Mouse (Mus musculus) midbrain, postnatal 0 days (tissue): ENCODE measurements around the gene Hist3h2a. TPM values are rescaled to one million over a fixed set of nuclear protein-coding genes. Genes with fewer than 3 reads are reported as not detected.
A peak's percentile ranks its signal among the peaks of the same experiment; 100 is the strongest.

ENCODE experiments used
- ATAC-seq: fragments of 200-750 bp; cut with Nextera tagmentation; 2 replicates; pipeline ENCODE4 v1.8.0; 2017; ENCODE audit warnings: moderate number of reproducible peaks, mild to moderate bottlenecking, moderate TSS enrichment, moderate library complexity; ENCODE audit not compliant: low FRiP score
- DNase-seq: peaks from one replicate; pipeline ENCODE4 v3.0.0-alpha.2; 2015; ENCODE audit warnings: low spot score
- H3K27ac ChIP-seq: fragments of 300-500 bp; sonication (generic); 2 replicates; pipeline ENCODE4 v1.5.1; 2014; ENCODE audit warnings: low read depth, mild to moderate bottlenecking, low read length, mixed read lengths
- H3K27me3 ChIP-seq: fragments of 300-500 bp; sonication (generic); 2 replicates; pipeline ENCODE4 v1.6.1; 2014; ENCODE audit warnings: low read length, control low read depth, mixed read lengths; ENCODE audit not compliant: insufficient read depth
- H3K36me3 ChIP-seq: fragments of 300-500 bp; sonication (generic); 2 replicates; pipeline ENCODE4 v1.6.1; 2014; ENCODE audit warnings: low read length, control low read depth, mixed read lengths; ENCODE audit not compliant: insufficient read depth
- H3K4me1 ChIP-seq: fragments of 300-500 bp; sonication (generic); 2 replicates; pipeline ENCODE4 v1.6.1; 2014; ENCODE audit warnings: mild to moderate bottlenecking, control low read depth, antibody characterized with exemption, low read length, mixed read lengths; ENCODE audit not compliant: insufficient read depth
- H3K4me2 ChIP-seq: fragments of 300-500 bp; sonication (generic); 2 replicates; pipeline ENCODE4 v1.6.1; 2014; ENCODE audit warnings: low read depth, mild to moderate bottlenecking, low read length, mixed read lengths; ENCODE audit not compliant: poor library complexity, severe bottlenecking
- H3K4me3 ChIP-seq: fragments of 300-500 bp; sonication (generic); 2 replicates; pipeline ENCODE4 v1.5.1; 2014; ENCODE audit warnings: low read depth, mild to moderate bottlenecking, low read length, moderate library complexity
- H3K9ac ChIP-seq: fragments of 300-500 bp; sonication (generic); replicated peaks from 2 replicates; pipeline ENCODE4 v1.6.1; 2014; ENCODE audit warnings: mild to moderate bottlenecking, low read length, moderate library complexity, mixed read lengths; ENCODE audit not compliant: poor library complexity, severe bottlenecking
- H3K9me3 ChIP-seq: fragments of 300-500 bp; sonication (generic); 2 replicates; pipeline ENCODE4 v1.6.1; 2016; ENCODE audit warnings: low read length, control low read depth
- CTCF ChIP-seq: IDR thresholded peaks from 2 replicates; pipeline ENCODE4 v1.5.1; 2016; ENCODE audit warnings: antibody characterized with exemption, mild to moderate bottlenecking
- WGBS: fragments of 180-500 bp; shearing (Covaris S2); extraction: QIAGEN DNeasy Blood & Tissue Kit; methylation state at CpG from one replicate; pipeline ENCODE4 v1.1.7; 2014; 5-methylcytosine and 5-hydroxymethylcytosine counted together
- polyA plus RNA-seq: library from polyadenylated mRNA; unstranded; fragments of >200 nt; fragmentation: Nextera tagmentation; extraction: Ambion mirVana; gene quantifications from 2 replicates; pipeline ENCODE4 v1.2.1, GENCODE M21; 2015
- total RNA-seq: library from RNA; depleted of rRNA; stranded (reverse); fragments of >200 nt; gene quantifications from 2 replicates; pipeline ENCODE4 v1.2.3, GENCODE M21; 2014

Hist3h2a gene
- total and polyA plus RNA-seq, 2 experiments from 2014 or later: 42.0 to 242 TPM

GRCm38 (mm10) chr11:58989166-58989565 is 34.7 kb downstream of the Hist3h2a start:
- no peak overlapping the region for H3K4me3 ChIP-seq
- H3K4me2 ChIP-seq: no peak overlapping the region
- H3K27me3 ChIP-seq: no peaks in the 10 kb centered on the region
- 98% methylated on average over 4 of the region's 4 CpGs for WGBS
- peaks cover 51% of the 10 kb centered on the region for H3K36me3 ChIP-seq
- DNase-seq (no peak), ATAC-seq (no peak)
- H3K27ac ChIP-seq: no peak overlapping the region
- no peak overlapping the region for H3K9ac ChIP-seq
- no peak for TF ChIP-seq CTCF
- 0 out of 2 replicates have a peak, but pooled peaks cover 3% of the 10 kb centered on the region for H3K4me1 ChIP-seq
- H3K9me3 ChIP-seq: no peaks in the 10 kb centered on the region

DNA sequence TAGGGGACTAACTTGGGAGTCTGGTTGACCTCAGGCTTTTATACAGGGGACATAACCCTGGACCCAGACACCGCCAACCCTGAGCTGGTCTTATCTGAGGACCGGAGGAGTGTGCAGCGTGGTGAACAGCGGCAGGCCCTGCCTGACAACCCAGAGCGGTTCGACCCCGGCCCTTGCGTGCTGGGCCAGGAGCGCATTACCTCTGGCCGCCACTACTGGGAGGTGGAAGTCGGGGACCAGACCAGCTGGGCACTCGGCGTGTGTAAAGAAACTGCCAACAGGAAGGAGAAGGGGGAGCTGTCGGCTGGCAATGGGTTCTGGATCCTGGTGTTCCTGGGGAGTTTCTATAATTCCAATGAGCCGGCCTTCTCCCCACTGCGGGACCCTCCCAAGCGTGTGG is 35.7 kb downstream of the Hist3h2a start:
- Histone ChIP-seq H3K27me3 (no peaks in the 10 kb centered on the region), H3K4me2 (no peak overlapping the region), H3K9ac (no peak overlapping the region), H3K9me3 (no peaks in the 10 kb centered on the region), H3K4me1 (0 out of 2 replicates have a peak, but pooled peaks cover 4% of the 10 kb centered on the region), H3K4me3 (no peak overlapping the region), H3K36me3 (peaks cover 45% of the 10 kb centered on the region), H3K27ac (no peak overlapping the region)
- ATAC-seq: no peak
- no peak for DNase-seq
- TF ChIP-seq CTCF: no peak
- WGBS: 88% methylated on average over 17 of the region's 17 CpGs

GRCm38 (mm10) chr11:58990794-58991193 is 36.3 kb downstream of the Hist3h2a start:
- no peak for TF ChIP-seq CTCF
- no peak overlapping the region for H3K27ac ChIP-seq
- H3K36me3 ChIP-seq: peaks cover 39% of the 10 kb centered on the region
- ATAC-seq (no peak), DNase-seq (no peak)
- 81% methylated on average over 9 of the region's 9 CpGs for WGBS
- H3K27me3 ChIP-seq: 0 out of 2 replicates have a peak, but pooled peaks cover 2% of the 10 kb centered on the region
- H3K4me3 ChIP-seq: no peak overlapping the region
- 0 out of 2 replicates have a peak, but pooled peaks cover 4% of the 10 kb centered on the region for H3K4me1 ChIP-seq
- no peak overlapping the region for H3K9ac ChIP-seq
- H3K4me2 ChIP-seq: no peak overlapping the region
- no peaks in the 10 kb centered on the region for H3K9me3 ChIP-seq

DNA sequence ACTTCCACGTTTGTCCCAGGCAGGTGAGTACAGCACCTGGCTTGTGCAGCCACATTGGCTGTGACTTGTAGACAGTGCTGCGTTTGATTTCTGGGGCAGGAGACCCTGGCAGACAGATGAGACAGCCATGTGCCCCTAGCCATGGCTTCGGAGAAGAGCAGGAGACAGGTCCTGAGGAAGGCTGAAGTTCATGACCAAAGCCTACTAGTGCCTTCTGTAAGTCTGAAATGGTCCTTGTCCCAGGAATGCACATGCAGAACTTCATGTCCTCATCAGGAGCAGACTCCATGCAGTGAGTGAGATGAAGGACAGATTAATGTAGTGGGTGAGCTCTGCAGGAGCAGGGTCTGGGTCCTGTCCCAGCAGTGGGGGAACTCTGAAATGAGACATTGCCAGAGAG is 37.4 kb downstream of the Hist3h2a start:
- Histone ChIP-seq H3K9ac (no peak overlapping the region), H3K9me3 (no peaks in the 10 kb centered on the region), H3K4me1 (0 out of 2 replicates have a peak, but pooled peaks cover 4% of the 10 kb centered on the region), H3K27ac (no peak overlapping the region), H3K4me2 (no peak overlapping the region), H3K36me3 (peaks cover 27% of the 10 kb centered on the region), H3K27me3 (0 out of 2 replicates have a peak, but pooled peaks cover 3% of the 10 kb centered on the region), H3K4me3 (no peak overlapping the region)
- no peak for TF ChIP-seq CTCF
- ATAC-seq: no peak
- DNase-seq: no peak
- WGBS: 88% methylated on average over 3 of the region's 3 CpGs

GRCm38 (mm10) chr11:58993091-58993670 is 38.7 kb downstream of the Hist3h2a start:
- DNase-seq (no peak), ATAC-seq (no peak)
- H3K4me3 ChIP-seq: no peak overlapping the region
- 0 out of 2 replicates have a peak, but pooled peaks cover 6% of the 10 kb centered on the region for H3K27me3 ChIP-seq
- H3K4me2 ChIP-seq: no peak overlapping the region
- H3K9ac ChIP-seq: no peak overlapping the region
- WGBS: 82% methylated on average over 6 of the region's 6 CpGs
- TF ChIP-seq CTCF: no peak
- no peaks in the 10 kb centered on the region for H3K9me3 ChIP-seq
- no peak overlapping the region for H3K27ac ChIP-seq
- H3K36me3 ChIP-seq: peaks cover 16% of the 10 kb centered on the region
- 0 out of 2 replicates have a peak, but pooled peaks cover 4% of the 10 kb centered on the region for H3K4me1 ChIP-seq

DNA sequence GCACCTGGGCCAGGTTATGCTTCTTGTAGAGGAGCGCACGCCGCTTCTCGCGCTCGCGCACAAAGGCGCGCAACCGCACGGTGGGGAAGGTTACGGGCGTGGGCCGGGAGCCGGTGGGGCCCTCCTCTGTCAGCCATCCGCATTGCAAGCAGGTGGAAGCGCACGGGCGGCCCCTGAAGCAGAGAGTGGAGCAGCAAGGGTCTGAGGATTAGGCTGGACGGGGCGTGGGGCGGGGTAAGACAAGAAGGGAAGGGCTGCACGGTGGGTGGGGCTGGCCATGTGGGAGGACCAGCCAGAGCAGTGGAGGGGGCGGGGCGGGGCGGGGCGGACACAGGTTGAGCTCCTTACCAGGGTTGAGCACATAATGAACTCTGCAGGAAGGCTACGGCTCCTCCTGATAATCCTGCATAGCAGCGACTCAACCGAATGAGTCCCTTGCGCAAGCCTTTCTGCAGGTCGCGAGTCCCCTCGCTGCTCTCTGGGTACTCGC is 39.9 kb downstream of the Hist3h2a start:
- DNase-seq (peak; percentile 42), ATAC-seq (peak; percentile 45; the same call in 1 of the 2 replicates)
- Histone ChIP-seq H3K4me1 (0 out of 2 replicates have a peak, but pooled peaks cover 4% of the 10 kb centered on the region), H3K27me3 (0 out of 2 replicates have a peak, but pooled peaks cover 6% of the 10 kb centered on the region), H3K9ac (peak overlapping the region; percentile 54), H3K27ac (no peak overlapping the region), H3K36me3 (peaks cover 7% of the 10 kb centered on the region), H3K4me3 (peak overlapping the region; percentile 39), H3K9me3 (no peaks in the 10 kb centered on the region), H3K4me2 (peak overlapping the region; percentile 69)
- peak; percentile 44 for TF ChIP-seq CTCF
- WGBS: 1% methylated on average over 32 of the region's 35 CpGs
